Mouse (Mus musculus) stomach, postnatal 0 days (tissue): ENCODE results near the gene Ccnl2.

Experiments used
- CTCF ChIP-seq: IDR thresholded peaks from 2 replicates; pipeline ENCODE4 v1.5.1; 2016; ENCODE audit warnings: antibody characterized with exemption, low read depth, mild to moderate bottlenecking, moderate library complexity
- EP300 ChIP-seq: optimal IDR thresholded peaks from 2 replicates; pipeline ENCODE3; 2016; ENCODE audit warnings: antibody characterized with exemption

GRCm38 (mm10) chr4:155829866-155830265, 17.6 kb downstream of the Ccnl2 start:
- TF ChIP-seq CTCF (no peak), EP300 (no peak)
